Mouse (Mus musculus) liver, embryonic 11.5 days (tissue): ENCODE measurements around the gene Kif17. TPM values are rescaled to one million over a fixed set of nuclear protein-coding genes. Genes with fewer than 3 reads are reported as not detected.

Source experiments
- ATAC-seq: fragments of 200-750 bp; cut with Nextera tagmentation; replicated peaks from 2 replicates; pipeline ENCODE4 v1.8.0; 2017; ENCODE audit warnings: moderate number of reproducible peaks, mild to moderate bottlenecking, moderate TSS enrichment, moderate library complexity; ENCODE audit not compliant: low FRiP score
- DNase-seq: peaks from one replicate; pipeline ENCODE4 v3.0.0-alpha.2; 2017; ENCODE audit warnings: low spot score
- H3K27ac ChIP-seq: fragments of 300-500 bp; sonication (generic); 2 replicates; pipeline ENCODE4 v1.5.1; 2014; ENCODE audit warnings: mild to moderate bottlenecking, low read depth, low read length, control low read depth
- H3K27me3 ChIP-seq: fragments of 300-500 bp; sonication (generic); replicated peaks from 2 replicates; pipeline ENCODE4 v1.6.1; 2014; ENCODE audit warnings: low read length, mixed read lengths; ENCODE audit not compliant: control insufficient read depth, insufficient read depth
- H3K36me3 ChIP-seq: fragments of 300-500 bp; sonication (generic); 2 replicates; pipeline ENCODE4 v1.6.1; 2014; ENCODE audit warnings: mild to moderate bottlenecking, low read length, moderate library complexity, mixed read lengths; ENCODE audit not compliant: control insufficient read depth, insufficient read depth
- H3K4me1 ChIP-seq: fragments of 300-500 bp; sonication (generic); replicated peaks from 2 replicates; pipeline ENCODE4 v1.6.1; 2014; ENCODE audit warnings: low read length, mixed read lengths; ENCODE audit not compliant: control insufficient read depth, insufficient read depth
- H3K4me2 ChIP-seq: fragments of 300-500 bp; sonication (generic); 2 replicates; pipeline ENCODE4 v1.6.1; 2014; ENCODE audit warnings: mild to moderate bottlenecking, control low read depth, moderate library complexity
- H3K4me3 ChIP-seq: fragments of 300-500 bp; sonication (generic); 2 replicates; pipeline ENCODE4 v1.5.1; 2014; ENCODE audit warnings: low read depth, low read length, control low read depth
- H3K9ac ChIP-seq: fragments of 300-500 bp; sonication (generic); 2 replicates; pipeline ENCODE4 v1.6.1; 2014; ENCODE audit warnings: low read depth, low read length, control low read depth
- H3K9me3 ChIP-seq: fragments of 300-500 bp; sonication (generic); 2 replicates; pipeline ENCODE4 v1.6.1; 2016; ENCODE audit warnings: low read length, inconsistent platforms, mixed read lengths; ENCODE audit not compliant: control insufficient read depth
- WGBS: fragments of 180-500 bp; shearing (Covaris S2); extraction: QIAGEN DNeasy Blood & Tissue Kit; methylation state at CpG from one replicate; pipeline ENCODE4 v1.1.7; 2014; 5-methylcytosine and 5-hydroxymethylcytosine counted together
- polyA plus RNA-seq: library from polyadenylated mRNA; unstranded; fragments of >200 nt; fragmentation: Nextera tagmentation; extraction: Ambion mirVana; gene quantifications from 2 replicates; pipeline ENCODE4 v1.2.1, GENCODE M21; 2014

Kif17 gene
- polyA plus RNA-seq, 1 experiment from 2014 or later = 0.34 TPM

DNA sequence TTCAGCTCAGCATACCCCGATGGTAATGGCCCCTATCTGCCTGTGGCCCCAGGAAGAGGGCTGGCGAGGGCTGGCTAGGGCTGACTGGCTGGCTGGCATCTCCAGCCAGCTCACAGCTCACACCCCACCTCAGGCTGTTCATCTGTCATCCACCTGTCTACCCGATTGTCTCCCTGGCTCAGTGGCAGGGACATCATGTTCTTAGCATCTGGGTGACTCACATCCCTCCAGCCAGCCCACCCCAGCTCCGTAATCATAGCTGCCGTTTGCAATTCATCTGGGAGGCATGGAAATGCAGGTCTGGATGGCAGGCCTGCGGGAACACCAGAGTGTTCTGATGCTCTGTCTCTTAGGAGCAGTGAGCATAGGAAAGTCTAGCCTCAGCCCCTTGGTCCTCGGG, 28.1 kb downstream of the Kif17 start:
- 60% methylated on average over 7 of the region's 7 CpGs for WGBS
- Histone ChIP-seq H3K4me1 (no peaks in the 10 kb centered on the region), H3K36me3 (no peaks in the 10 kb centered on the region), H3K9ac (no peak overlapping the region), H3K27ac (no peak overlapping the region), H3K4me2 (no peak overlapping the region), H3K9me3 (no peaks in the 10 kb centered on the region), H3K4me3 (no peak overlapping the region), H3K27me3 (no peaks in the 10 kb centered on the region; the same call in 1 of the 2 replicates)
- ATAC-seq (no peak), DNase-seq (no peak)

DNA sequence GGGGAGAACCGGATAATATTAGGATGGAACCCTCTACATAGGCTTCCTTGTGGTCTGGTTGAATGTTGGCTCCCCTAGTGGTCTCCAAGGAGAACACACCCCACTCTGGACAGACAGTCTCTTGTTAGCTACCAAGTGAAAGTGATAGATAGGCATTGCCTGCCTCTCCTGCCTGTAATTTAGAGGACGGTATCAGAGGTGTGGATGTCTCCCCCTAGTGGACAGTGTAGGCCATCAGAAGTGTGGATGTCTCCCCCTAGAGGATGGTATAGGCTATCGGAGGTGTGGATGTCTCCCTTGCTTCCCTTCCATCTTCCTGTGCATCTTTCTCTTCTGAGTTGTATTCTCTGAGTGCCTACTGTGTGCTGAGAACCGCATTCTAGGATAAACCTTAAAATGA, 32.6 kb downstream of the Kif17 start:
- H3K4me3 ChIP-seq = no peak overlapping the region
- no peak overlapping the region for H3K9ac ChIP-seq
- peak; percentile 44 for DNase-seq
- no peak overlapping the region for H3K27ac ChIP-seq
- no peaks in the 10 kb centered on the region; the same call in 1 of the 2 replicates for H3K27me3 ChIP-seq
- H3K9me3 ChIP-seq = no peaks in the 10 kb centered on the region
- H3K36me3 ChIP-seq = no peaks in the 10 kb centered on the region
- WGBS = 21% methylated on average over 4 of the region's 4 CpGs
- no peaks in the 10 kb centered on the region for H3K4me1 ChIP-seq
- ATAC-seq = peak; percentile 81
- H3K4me2 ChIP-seq = no peak overlapping the region

DNA sequence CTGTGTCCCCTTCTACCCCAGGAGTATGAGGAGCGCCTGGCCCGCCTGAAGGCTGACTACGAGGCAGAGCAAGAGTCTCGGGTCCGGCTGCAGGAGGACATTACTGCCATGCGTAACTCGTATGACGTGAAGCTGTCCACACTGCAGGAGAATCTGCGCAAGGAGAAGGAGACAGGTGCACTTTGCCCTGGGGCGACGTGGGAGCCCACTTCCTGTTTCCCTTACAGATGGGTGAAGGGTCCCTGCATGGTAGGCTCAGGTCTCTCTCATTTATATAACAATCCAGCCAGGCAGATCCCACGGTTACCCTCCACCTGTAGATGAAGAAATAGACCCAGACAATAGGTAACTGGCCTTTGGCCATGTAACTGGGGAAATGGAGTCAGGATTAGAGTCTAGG, 36.2 kb downstream of the Kif17 start:
- H3K9ac ChIP-seq = no peak overlapping the region
- 78% methylated on average over 12 of the region's 12 CpGs for WGBS
- H3K4me1 ChIP-seq = no peaks in the 10 kb centered on the region
- no peak for ATAC-seq
- no peaks in the 10 kb centered on the region for H3K9me3 ChIP-seq
- H3K27ac ChIP-seq = no peak overlapping the region
- no peak overlapping the region for H3K4me3 ChIP-seq
- no peaks in the 10 kb centered on the region for H3K27me3 ChIP-seq
- DNase-seq = no peak
- no peaks in the 10 kb centered on the region for H3K36me3 ChIP-seq
- H3K4me2 ChIP-seq = no peak overlapping the region

GRCm38 (mm10) chr4:138288691-138289090, 38.5 kb downstream of the Kif17 start:
- ATAC-seq (no peak), DNase-seq (no peak)
- H3K36me3 ChIP-seq = no peaks in the 10 kb centered on the region
- no peaks in the 10 kb centered on the region for H3K4me1 ChIP-seq
- H3K4me3 ChIP-seq = no peak overlapping the region
- no peak overlapping the region for H3K9ac ChIP-seq
- no peaks in the 10 kb centered on the region for H3K9me3 ChIP-seq
- no peak overlapping the region for H3K4me2 ChIP-seq
- no peaks in the 10 kb centered on the region for H3K27me3 ChIP-seq
- H3K27ac ChIP-seq = no peak overlapping the region
- WGBS = 85% methylated on average over 7 of the region's 7 CpGs

DNA sequence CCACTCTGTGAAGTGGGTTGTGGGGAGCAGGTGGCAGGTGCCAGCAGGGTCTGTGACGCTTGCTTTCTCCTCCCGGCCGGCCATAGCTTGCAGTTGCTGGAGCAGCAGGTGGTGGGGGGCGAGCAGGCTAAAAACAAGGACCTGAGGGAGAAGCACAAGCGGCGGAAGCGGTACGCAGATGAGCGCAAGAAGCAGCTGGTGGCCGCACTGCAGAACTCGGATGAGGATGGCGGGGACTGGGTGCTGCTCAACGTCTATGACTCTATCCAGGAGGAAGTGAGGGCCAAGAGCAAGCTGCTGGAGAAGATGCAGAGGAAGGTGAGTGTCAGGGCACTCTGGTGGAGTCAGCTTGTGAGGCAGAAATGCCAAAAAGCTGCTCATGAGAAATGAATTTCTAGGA, 41.8 kb downstream of the Kif17 start:
- Histone ChIP-seq H3K27me3 (no peaks in the 10 kb centered on the region), H3K4me3 (no peak overlapping the region), H3K9me3 (no peaks in the 10 kb centered on the region), H3K4me2 (no peak overlapping the region), H3K4me1 (no peaks in the 10 kb centered on the region), H3K36me3 (no peaks in the 10 kb centered on the region), H3K27ac (no peak overlapping the region), H3K9ac (no peak overlapping the region)
- ATAC-seq (no peak), DNase-seq (no peak)
- 85% methylated on average over 13 of the region's 13 CpGs for WGBS

- H3K4me1 ChIP-seq = no peaks in the 10 kb centered on the region
- no peak for ATAC-seq
- no peak overlapping the region for H3K27ac ChIP-seq
Measured at GRCm38 (mm10) chr4:138293261-138293948, 43.2 kb downstream of the Kif17 start.

GRCm38 (mm10) chr4:138293949-138294550, 43.8 kb downstream of the Kif17 start:
- no peak overlapping the region for H3K4me2 ChIP-seq
- H3K27me3 ChIP-seq = no peaks in the 10 kb centered on the region
- H3K4me1 ChIP-seq = no peaks in the 10 kb centered on the region
- H3K4me3 ChIP-seq = no peak overlapping the region
- H3K9ac ChIP-seq = no peak overlapping the region
- no peaks in the 10 kb centered on the region for H3K9me3 ChIP-seq
- no peak for DNase-seq
- no peak for ATAC-seq
- no peak overlapping the region for H3K27ac ChIP-seq
- 80% methylated on average over 13 of the region's 14 CpGs for WGBS
- H3K36me3 ChIP-seq = no peaks in the 10 kb centered on the region

More at GRCm38 (mm10) chr4:138293261-138293948, 43.2 kb downstream of the Kif17 start:
- no peak for DNase-seq
- H3K27me3 ChIP-seq = no peaks in the 10 kb centered on the region
- no peak overlapping the region for H3K9ac ChIP-seq
- H3K4me2 ChIP-seq = no peak overlapping the region
- no peak overlapping the region for H3K4me3 ChIP-seq
- H3K36me3 ChIP-seq = no peaks in the 10 kb centered on the region
- WGBS = 77% methylated on average over 18 of the region's 18 CpGs
- H3K9me3 ChIP-seq = no peaks in the 10 kb centered on the region

DNA sequence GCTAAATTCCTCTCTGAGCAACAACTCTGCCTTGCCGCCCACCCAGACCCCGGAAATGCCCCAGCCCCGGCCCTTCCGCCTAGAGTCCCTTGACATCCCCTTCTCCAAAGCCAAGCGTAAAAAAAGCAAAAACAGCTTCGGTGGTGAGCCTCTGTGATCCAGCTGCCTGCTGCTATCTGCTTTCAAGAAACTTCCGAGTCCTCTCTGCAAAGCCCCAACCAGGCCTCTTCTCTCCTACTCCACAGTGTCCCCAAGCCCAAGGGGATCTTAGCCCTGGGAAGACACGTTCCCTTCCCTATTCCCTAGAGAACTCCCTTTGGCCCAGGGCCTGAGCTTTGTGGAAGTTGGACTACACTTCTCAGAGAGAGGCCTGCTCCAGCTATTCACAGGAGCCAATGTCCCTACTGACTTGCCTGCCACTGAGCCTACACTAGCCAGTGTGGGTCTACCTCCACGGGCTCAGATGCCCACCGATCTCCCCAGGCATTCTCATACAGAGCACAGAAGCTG, 51.1 kb downstream of the Kif17 start:
- no peak for ATAC-seq
- H3K27me3 ChIP-seq = no peaks in the 10 kb centered on the region
- DNase-seq = no peak
- no peak overlapping the region for H3K9ac ChIP-seq
- H3K27ac ChIP-seq = no peak overlapping the region
- H3K4me3 ChIP-seq = no peak overlapping the region
- H3K9me3 ChIP-seq = no peaks in the 10 kb centered on the region
- 84% methylated on average over 10 of the region's 10 CpGs for WGBS
- no peak overlapping the region for H3K4me2 ChIP-seq
- H3K36me3 ChIP-seq = no peaks in the 10 kb centered on the region
- peaks cover 12% of the 10 kb centered on the region for H3K4me1 ChIP-seq

- Histone ChIP-seq H3K27ac (no peak overlapping the region), H3K4me3 (no peak overlapping the region), H3K9me3 (no peaks in the 10 kb centered on the region), H3K9ac (no peak overlapping the region), H3K36me3 (no peaks in the 10 kb centered on the region; the same call in 1 of the 2 replicates), H3K27me3 (no peaks in the 10 kb centered on the region), H3K4me2 (peak overlapping the region; percentile 79), H3K4me1 (peaks cover 12% of the 10 kb centered on the region)
- DNase-seq (no peak), ATAC-seq (no peak)
- WGBS = 88% methylated on average over 3 of the region's 3 CpGs
Measured at GRCm38 (mm10) chr4:138303011-138303410, 52.8 kb downstream of the Kif17 start.
